Mouse (Mus musculus) ES-Bruce4 (cell line): ENCODE results near the gene Ubr4. TPM values are rescaled to one million over a fixed set of nuclear protein-coding genes. Genes with fewer than 3 reads are reported as not detected.

Experiments
- H3K27ac ChIP-seq: 2 replicates; pipeline ENCODE4 v1.5.1; 2012; ENCODE audit warnings: low read length, inconsistent platforms; ENCODE audit not compliant: insufficient read depth
- H3K27me3 ChIP-seq: 2 replicates; pipeline ENCODE4 v1.6.1; 2012; ENCODE audit warnings: mild to moderate bottlenecking, low read length, inconsistent platforms; ENCODE audit not compliant: control insufficient read depth, poor library complexity, insufficient read depth, severe bottlenecking
- H3K36me3 ChIP-seq: 2 replicates; pipeline ENCODE4 v1.6.1; 2012; ENCODE audit warnings: inconsistent platforms, mild to moderate bottlenecking, low read length, moderate library complexity; ENCODE audit not compliant: control insufficient read depth, poor library complexity, insufficient read depth, severe bottlenecking
- H3K4me1 ChIP-seq: one replicate; pipeline ENCODE4 v1.8.1; 2011; ENCODE audit warnings: low read length; ENCODE audit not compliant: control insufficient read depth, insufficient read depth
- H3K4me3 ChIP-seq: 2 replicates; pipeline ENCODE4 v1.5.1; 2011; ENCODE audit warnings: low read depth, mild to moderate bottlenecking, low read length
- H3K9ac ChIP-seq: 2 replicates; pipeline ENCODE4 v1.6.1; 2012; ENCODE audit warnings: low read depth, mild to moderate bottlenecking, inconsistent platforms; ENCODE audit not compliant: poor library complexity, severe bottlenecking
- H3K9me3 ChIP-seq: replicated peaks from 2 replicates; pipeline ENCODE4 v1.6.1; 2012; ENCODE audit warnings: mild to moderate bottlenecking, low read length, inconsistent platforms; ENCODE audit not compliant: control insufficient read depth, poor library complexity, insufficient read depth, severe bottlenecking
- CTCF ChIP-seq: IDR thresholded peaks from one replicate; pipeline ENCODE4 v1.8.1; 2011; ENCODE audit warnings: low read depth, low read length
- EP300 ChIP-seq: IDR thresholded peaks from 2 replicates; pipeline ENCODE4 v1.6.1; 2011; ENCODE audit warnings: low read depth, low read length; ENCODE audit not compliant: insufficient read depth
- POLR2A ChIP-seq: IDR thresholded peaks from one replicate; pipeline ENCODE4 v1.8.1; 2011; ENCODE audit warnings: low read length; ENCODE audit not compliant: insufficient read depth
- polyA plus RNA-seq: library from polyadenylated mRNA; stranded (reverse); fragments of >200 nt; gene quantifications from 2 replicates; pipeline ENCODE4 v1.2.4, GENCODE M21; 2011; ENCODE audit warnings: low read depth; ENCODE audit not compliant: missing spikeins, insufficient read depth, insufficient read length

The Ubr4 gene
- polyA plus RNA-seq, 1 experiment: 141 TPM

DNA sequence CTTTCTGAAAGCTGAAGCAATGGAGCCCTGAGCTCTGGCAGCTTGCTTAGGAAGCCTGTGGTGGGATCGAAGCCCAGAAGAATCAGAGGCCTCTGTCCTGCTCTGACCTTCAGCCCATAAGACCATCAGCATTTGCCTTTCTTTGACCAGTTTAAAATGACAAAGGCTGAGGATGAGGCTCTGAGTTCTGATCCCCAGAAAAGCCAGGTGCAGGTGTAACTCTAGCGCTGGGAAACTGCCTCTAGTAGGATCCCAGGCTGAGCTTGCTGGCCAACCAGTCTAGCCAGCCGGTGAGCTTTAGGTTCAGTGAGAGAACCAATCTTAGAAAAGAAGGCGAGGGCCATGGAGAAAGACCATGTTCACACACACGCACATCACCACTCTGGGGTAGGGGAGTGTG lies 135.9 kb downstream of the Ubr4 start:
- Histone ChIP-seq H3K27ac (peak overlapping the region; percentile 29; the same call in 1 of the 2 replicates), H3K4me3 (no peak overlapping the region), H3K4me1 (peaks cover 5% of the 10 kb centered on the region), H3K36me3 (peaks cover 26% of the 10 kb centered on the region), H3K9ac (no peak overlapping the region), H3K27me3 (no peaks in the 10 kb centered on the region), H3K9me3 (no peaks in the 10 kb centered on the region)
- TF ChIP-seq EP300 (peak; percentile 63), POLR2A (no peak), CTCF (no peak)

DNA sequence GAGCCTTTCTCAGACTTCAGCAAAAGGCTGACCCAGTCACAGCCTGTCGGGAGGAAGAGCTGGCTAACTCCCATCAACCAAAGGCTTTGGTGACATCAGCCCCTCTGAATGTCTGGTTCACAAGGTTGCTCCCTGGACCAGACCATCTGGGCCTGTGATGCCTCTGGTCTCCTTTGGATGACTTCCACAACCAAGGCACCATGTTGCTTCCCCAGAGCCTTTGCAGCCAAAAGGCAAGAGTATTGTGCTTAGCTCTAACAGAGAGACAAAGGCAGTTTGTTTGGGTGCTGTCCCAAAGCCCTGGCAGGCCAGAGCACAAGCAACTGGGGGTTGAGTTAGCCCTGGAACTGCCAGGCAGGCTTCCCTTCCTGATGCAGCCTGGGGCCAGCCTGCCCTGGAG lies 137.5 kb downstream of the Ubr4 start:
- H3K9me3 ChIP-seq: no peaks in the 10 kb centered on the region
- H3K27ac ChIP-seq: no peak overlapping the region
- H3K36me3 ChIP-seq: peaks cover 16% of the 10 kb centered on the region
- H3K4me3 ChIP-seq: no peak overlapping the region
- H3K27me3 ChIP-seq: no peaks in the 10 kb centered on the region
- no peak overlapping the region for H3K9ac ChIP-seq
- peaks cover 5% of the 10 kb centered on the region for H3K4me1 ChIP-seq
- no peak for TF ChIP-seq POLR2A
- no peak for TF ChIP-seq CTCF
- TF ChIP-seq EP300: no peak

- Histone ChIP-seq H3K36me3 (peaks cover 11% of the 10 kb centered on the region), H3K27me3 (no peaks in the 10 kb centered on the region), H3K9ac (no peak overlapping the region), H3K4me3 (no peak overlapping the region), H3K9me3 (no peaks in the 10 kb centered on the region), H3K4me1 (peaks cover 5% of the 10 kb centered on the region), H3K27ac (no peak overlapping the region)
- TF ChIP-seq POLR2A (no peak), CTCF (no peak), EP300 (no peak)
Observed at GRCm38 (mm10) chr4:139490413-139491055, 138.1 kb downstream of the Ubr4 start.

- peaks cover 10% of the 10 kb centered on the region for H3K36me3 ChIP-seq
- H3K9ac ChIP-seq: no peak overlapping the region
- H3K4me3 ChIP-seq: no peak overlapping the region
- TF ChIP-seq EP300 (no peak), CTCF (no peak), POLR2A (no peak)
- H3K4me1 ChIP-seq: peaks cover 5% of the 10 kb centered on the region
- H3K27me3 ChIP-seq: no peaks in the 10 kb centered on the region
- no peaks in the 10 kb centered on the region for H3K9me3 ChIP-seq
- no peak overlapping the region for H3K27ac ChIP-seq
Observed at GRCm38 (mm10) chr4:139491541-139492170, 139.2 kb downstream of the Ubr4 start.

DNA sequence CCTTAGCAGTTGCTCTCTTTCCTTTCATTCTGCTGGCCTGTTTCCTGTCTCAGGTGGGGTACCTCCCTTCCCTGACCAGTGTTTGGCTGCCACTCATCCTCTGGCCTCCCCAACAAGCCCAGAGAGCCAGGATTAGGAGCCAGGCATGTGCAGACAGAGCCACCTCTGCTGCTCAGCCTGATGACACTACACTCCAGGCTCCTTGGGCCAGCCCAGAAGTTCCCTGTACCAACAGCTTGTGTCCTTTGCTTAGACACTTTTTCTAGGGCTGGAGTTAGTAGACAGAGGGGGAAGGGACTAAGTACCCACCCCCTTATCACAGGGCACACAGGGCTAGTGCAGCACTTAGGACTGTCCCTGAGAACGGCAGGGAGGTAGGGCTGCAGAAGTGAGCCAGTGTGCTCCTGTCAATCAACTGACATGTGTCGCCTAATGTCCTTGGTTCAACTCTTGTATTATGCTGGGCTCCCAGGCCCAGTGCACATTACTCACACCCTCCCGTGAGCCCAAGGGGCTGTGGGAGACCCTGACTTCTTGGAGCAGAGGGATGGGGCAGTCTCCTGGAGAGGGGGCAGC lies 139.9 kb downstream of the Ubr4 start:
- peaks cover 2% of the 10 kb centered on the region for H3K4me1 ChIP-seq
- no peaks in the 10 kb centered on the region for H3K27me3 ChIP-seq
- H3K9ac ChIP-seq: no peak overlapping the region
- peaks cover 10% of the 10 kb centered on the region for H3K36me3 ChIP-seq
- H3K4me3 ChIP-seq: no peak overlapping the region
- no peaks in the 10 kb centered on the region for H3K9me3 ChIP-seq
- TF ChIP-seq POLR2A (no peak), EP300 (no peak), CTCF (no peak)
- no peak overlapping the region for H3K27ac ChIP-seq

DNA sequence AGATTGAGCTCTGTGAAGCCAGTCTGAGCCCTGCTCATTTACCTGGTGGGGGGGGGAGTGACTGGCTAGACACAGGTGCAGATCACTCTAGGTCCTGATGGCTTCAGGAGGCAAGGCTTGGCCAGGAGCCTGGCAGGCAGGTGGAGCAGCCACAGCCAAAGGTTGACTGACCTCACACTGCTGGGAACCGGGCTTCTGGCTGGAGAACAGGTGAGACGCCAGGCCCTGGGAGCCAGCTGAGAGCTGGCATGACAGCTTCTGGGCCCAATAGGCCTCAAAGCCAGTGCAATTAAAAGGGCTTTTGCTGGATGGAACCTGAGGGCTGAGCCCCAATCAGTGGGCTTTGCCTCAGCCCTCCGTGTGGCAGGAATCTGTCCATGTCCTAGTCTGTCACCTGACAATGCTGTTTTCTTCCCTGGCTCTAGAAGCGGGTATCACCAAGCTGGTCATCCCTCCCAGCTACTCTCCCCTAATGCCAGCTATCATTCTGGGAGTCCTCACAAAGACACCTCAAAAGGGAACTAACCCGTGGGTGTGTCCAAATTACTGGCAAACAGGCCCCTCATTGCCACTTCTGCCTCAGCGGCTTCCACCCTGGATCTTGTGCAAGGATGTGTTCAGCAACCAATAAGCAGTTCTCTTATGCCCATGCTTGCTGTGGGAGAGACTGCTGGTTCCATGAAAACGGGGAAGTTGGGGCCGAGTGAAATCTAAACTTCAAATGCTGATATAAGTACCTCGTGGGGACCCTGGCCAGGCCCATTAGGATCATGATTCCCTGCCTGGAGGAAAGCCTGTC lies 141.0 kb downstream of the Ubr4 start:
- no peak overlapping the region for H3K4me3 ChIP-seq
- H3K9ac ChIP-seq: no peak overlapping the region
- no peaks in the 10 kb centered on the region for H3K27me3 ChIP-seq
- H3K9me3 ChIP-seq: no peaks in the 10 kb centered on the region
- TF ChIP-seq CTCF (no peak), EP300 (no peak), POLR2A (no peak)
- H3K36me3 ChIP-seq: peaks cover 10% of the 10 kb centered on the region
- no peak overlapping the region for H3K27ac ChIP-seq
- no peaks in the 10 kb centered on the region for H3K4me1 ChIP-seq
